In the genomic region with DNA sequence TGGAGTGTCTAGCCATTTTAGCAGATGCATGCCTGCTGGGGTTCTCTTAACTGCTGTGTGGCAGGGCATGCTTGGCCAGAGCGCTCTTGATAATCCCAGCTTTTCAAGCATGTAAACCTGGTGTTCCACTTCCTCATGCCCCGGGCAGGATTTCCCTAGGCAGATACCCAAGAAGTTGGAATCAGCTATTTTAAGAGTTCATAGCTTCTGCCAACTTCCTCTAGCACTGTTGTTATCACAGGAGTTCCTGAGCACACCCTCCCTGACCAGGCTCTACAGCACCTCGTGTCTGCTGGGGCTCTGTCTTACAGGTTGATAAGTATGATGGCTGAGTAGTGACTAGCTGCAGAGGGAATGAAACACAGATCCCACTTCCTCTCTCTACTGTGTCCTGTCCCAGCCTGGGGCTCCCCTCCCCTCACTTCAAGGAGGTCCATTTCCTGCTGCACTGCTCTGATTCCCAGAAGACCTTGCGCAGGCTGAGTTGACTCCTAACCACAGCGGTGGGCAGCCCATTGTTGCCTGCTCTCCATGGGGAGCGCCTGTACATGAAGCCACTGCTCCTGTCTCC, we compare ENCODE assay signal across 8 mouse cellular contexts.
DNase-seq lines count a peak whose midpoint lies in the region; ATAC-seq and TF ChIP-seq lines count a peak whose summit lies in the region.
"Had no signal": no experiment of that assay in that cellular context is flagged by ENCODE, and none has a peak within 500 bp of the region (broad histone marks: within the 10 kb centered on the region; RNA-seq: fewer than 3 reads in every experiment).

No protein-coding gene starts in this region.

- peak overlapping the region; percentile 18; the same call in 1 of the 2 replicates for H3K27ac ChIP-seq in bone marrow macrophage, adult 2 months (ENCODE audit: insufficient read depth, low read depth, low read length)
- H3K27ac ChIP-seq in heart, embryonic 12.5 days (ENCODE audit: poor library complexity, severe bottlenecking) = peak overlapping the region; percentile 89
- H3K27ac ChIP-seq: midbrain, embryonic 12.5 days had no signal

- peak overlapping the region; percentile 27 for H3K4me2 ChIP-seq in heart, embryonic 12.5 days
- H3K4me2 ChIP-seq: midbrain, embryonic 12.5 days had no signal

- 32% methylated on average over 6 of the region's 6 CpGs for WGBS in heart, embryonic 12.5 days

- no peaks in the 10 kb centered on the region for H3K36me3 ChIP-seq in heart, embryonic 12.5 days
- H3K36me3 ChIP-seq: midbrain, embryonic 12.5 days had no signal

- no peaks in the 10 kb centered on the region for H3K27me3 ChIP-seq in heart, embryonic 12.5 days (replicated peaks)
- H3K27me3 ChIP-seq: midbrain, embryonic 12.5 days had no signal

- no peaks in the 10 kb centered on the region for H3K9me3 ChIP-seq in heart, embryonic 12.5 days (replicated peaks)
- H3K9me3 ChIP-seq: midbrain, embryonic 12.5 days had no signal

- no peak for TF ChIP-seq CTCF in bone marrow macrophage, adult 2 months (IDR thresholded peaks at IDR 0.05; ENCODE audit: low read depth, low read length)

- ATAC-seq in heart, embryonic 12.5 days (ENCODE audit: insufficient number of reproducible peaks, low FRiP score) = peak; percentile 87

- H3K4me3 ChIP-seq in bone marrow macrophage, adult 2 months (ENCODE audit: insufficient read depth, low read length) = no peak overlapping the region
- H3K4me3 ChIP-seq in heart, embryonic 12.5 days = no peak overlapping the region
- H3K4me3 ChIP-seq: midbrain, embryonic 12.5 days had no signal

- H3K9ac ChIP-seq in heart, embryonic 12.5 days = no peak overlapping the region
- H3K9ac ChIP-seq: midbrain, embryonic 12.5 days had no signal

- TF ChIP-seq POLR2A in bone marrow macrophage, adult 2 months (IDR thresholded peaks at IDR 0.05; ENCODE audit: borderline replicate concordance, low read depth, low read length) = no peak

- peak; percentile 43 to 66 for DNase-seq in kidney, postnatal 25 days
- peak; percentile 70 for DNase-seq in naive thymus-derived CD4-positive, alpha-beta T cell, adult 2 months (ENCODE audit: low read depth)
- no peak for DNase-seq in adrenal gland, adult 2 months
- DNase-seq in layer of hippocampus, adult 9-11 months = no peak
- no peak for DNase-seq in left cerebral cortex, adult 9 months (ENCODE audit: low spot score in 2 of 2)

- H3K4me1 ChIP-seq in bone marrow macrophage, adult 2 months (ENCODE audit: control insufficient read depth, insufficient read depth, low read length) = peaks cover 22% of the 10 kb centered on the region
- peaks cover 33% of the 10 kb centered on the region for H3K4me1 ChIP-seq in heart, embryonic 12.5 days (replicated peaks)
- H3K4me1 ChIP-seq: midbrain, embryonic 12.5 days had no signal

Comparison
In these comparisons a context has a peak if more than half of its experiments do, and no peak if none do; other contexts are left out.
1. DNase-seq: peak in kidney, postnatal 25 days (2 of 2) and naive thymus-derived CD4-positive, alpha-beta T cell, adult 2 months (single experiment); none in adrenal gland, adult 2 months (single experiment), layer of hippocampus, adult 9-11 months (single experiment) and left cerebral cortex, adult 9 months (0 of 2).